Mouse (Mus musculus) kidney, adult 9 months (tissue): ENCODE results near the gene Kri1.
"Not testable (repeated sequence)": the region's sequence is repeated elsewhere in the genome, so short reads cannot be mapped to it uniquely, and the experiment has no call there.

ENCODE experiments used
- DNase-seq: peaks from one replicate; pipeline ENCODE4 v3.0.0; 2022

Kri1 gene

GRCm38 (mm10) chr9:21273520-21274228 lies 14.1 kb downstream of the Kri1 start:
- DNase-seq: no peak

DNA sequence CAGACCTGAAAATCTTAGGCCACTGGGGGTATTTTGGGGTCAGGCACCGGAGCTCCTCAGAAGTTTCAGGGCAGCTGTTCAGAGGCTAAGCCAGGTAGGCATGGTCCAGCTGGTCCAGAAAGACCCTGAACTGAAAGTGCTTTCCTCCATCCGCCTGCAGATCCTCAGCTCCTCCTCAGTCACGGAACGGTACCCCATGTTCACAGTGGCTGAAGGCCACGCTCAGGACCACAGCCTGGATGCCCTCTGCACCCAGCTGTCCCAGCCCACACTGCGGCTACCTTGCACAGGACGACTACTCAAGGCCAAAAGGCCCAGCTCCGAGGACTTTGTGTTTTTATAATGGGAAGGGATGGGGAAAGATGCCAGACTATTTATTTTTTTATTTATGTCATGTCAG lies 14.7 kb downstream of the Kri1 start:
- no peak for DNase-seq

- no peak for DNase-seq
These were observed 15.4 kb downstream of the Kri1 start for GRCm38 (mm10) chr9:21272391-21272790.

DNA sequence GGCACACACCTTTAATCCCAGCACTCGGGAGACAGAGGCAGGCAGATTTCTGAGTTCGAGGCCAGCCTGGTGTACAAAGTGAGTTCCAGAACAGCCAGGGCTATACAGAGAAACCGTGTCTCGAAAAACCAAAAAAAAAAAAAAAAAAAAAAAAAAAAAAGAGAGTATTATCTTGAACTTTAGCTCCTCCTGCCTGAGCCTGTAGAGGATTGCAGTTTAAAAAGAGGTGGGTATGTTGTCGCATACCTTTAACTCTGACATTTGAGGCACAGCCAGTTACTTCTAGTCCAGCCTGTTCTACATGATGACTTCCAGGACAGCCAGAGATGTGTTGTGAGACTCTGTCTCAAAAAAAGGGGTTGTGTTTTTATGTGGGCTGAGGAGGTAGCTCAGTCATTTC lies 18.2 kb downstream of the Kri1 start:
- DNase-seq: not testable (repeated sequence)

DNA sequence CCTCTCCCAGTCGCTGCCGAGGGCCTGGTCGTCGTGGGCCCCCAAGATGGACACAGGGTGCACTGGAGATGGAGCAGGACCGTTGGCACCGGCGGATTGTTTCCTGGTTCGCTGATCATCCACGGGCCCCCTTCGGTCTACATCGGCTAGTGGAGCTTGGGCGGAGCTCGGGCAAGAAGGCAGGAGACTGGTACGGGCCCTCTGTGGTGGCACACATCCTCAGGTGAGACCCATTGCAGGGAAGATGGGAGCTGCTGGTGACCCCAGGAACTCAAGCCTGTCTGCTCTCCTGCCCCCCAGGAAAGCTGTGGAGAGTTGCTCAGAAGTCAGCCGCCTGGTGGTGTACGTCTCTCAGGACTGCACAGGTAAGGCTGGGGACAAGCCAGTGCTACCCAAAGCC lies 19.5 kb downstream of the Kri1 start:
- DNase-seq: no peak

DNA sequence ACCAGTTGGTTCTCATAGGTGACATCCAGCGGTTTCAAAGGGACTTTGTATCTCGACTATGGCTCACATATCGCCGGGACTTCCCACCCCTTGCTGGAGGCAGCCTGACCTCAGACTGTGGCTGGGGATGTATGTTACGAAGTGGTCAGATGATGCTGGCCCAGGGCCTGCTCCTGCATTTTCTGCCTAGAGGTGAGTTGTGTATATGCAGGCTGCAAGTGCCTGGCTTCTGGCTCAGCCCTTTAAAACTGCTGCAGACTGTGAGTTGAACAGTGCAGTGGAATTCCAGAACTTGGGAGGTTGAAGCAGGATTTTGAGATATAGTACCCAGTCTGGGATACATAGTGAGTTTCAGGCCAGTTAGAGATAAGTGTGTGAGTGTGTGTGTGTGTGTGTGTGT lies 20.9 kb downstream of the Kri1 start:
- DNase-seq: no peak

- DNase-seq: peak; percentile 80
These were observed 22.2 kb downstream of the Kri1 start for GRCm38 (mm10) chr9:21265611-21266010.

- DNase-seq: peak; percentile 99
These were observed 22.7 kb downstream of the Kri1 start, which contains the start of gene Atg4d for GRCm38 (mm10) chr9:21265000-21265561. Gene Atg4d, plus strand, starts transcription at chr9:21265293.

DNA sequence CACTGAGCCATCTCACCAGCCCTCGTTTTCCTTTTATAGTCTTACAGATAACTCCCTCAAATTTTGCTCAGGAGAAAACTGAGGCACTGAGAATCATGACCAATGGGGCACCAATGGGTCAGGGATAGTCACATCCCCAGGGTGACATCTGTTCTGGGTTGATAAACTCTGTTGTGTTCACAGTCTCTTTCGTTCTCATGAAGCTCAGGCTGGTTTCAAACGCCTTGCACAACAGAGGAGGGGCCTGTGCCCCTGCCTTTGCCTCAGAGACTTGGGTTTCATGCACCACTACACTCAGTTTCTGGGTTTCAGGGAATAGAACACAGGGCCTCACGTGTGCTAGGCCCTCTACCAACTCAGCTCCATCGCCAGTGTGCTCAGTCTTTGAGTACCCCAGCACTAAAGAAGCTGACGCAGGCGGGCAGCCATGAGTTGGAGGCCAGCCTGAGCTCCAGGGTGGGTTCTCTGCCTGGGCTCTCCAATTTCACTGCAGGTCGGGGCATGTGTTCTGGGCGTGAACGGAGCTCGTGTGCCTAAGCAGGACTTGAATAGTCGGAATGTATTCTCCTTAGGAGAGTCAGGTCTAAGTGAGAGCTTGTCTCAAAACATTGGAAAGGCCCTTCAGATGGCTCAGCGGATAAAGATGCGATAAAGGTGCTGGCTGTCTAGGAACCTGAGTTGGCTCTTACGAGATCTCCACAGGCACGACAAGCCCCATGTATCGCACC lies 23.3 kb downstream of the Kri1 start:
- DNase-seq: no peak

DNA sequence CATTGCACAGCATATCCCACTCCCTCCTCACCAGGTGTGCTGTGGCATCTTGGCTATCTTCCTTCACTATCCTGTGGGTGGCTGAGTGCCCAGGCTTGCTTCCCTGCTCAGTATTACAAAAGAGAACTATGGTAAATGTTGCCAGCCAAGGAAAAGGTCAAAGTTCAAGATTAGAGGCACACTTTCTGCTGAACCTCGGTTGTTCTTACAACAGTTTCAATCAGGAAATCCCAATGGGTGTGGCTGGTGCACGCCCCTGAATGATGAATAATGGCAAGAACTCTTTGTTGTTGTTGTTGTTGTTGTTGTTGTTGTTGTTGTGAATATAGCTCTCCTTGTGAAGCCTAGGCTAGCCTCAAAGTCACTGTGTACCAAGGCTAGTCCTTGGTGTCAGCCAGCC lies 25.9 kb downstream of the Kri1 start:
- DNase-seq: no peak

GRCm38 (mm10) chr9:21260491-21261040 lies 27.2 kb downstream of the Kri1 start:
- DNase-seq: no peak

- not testable (repeated sequence) for DNase-seq
These were observed 31.4 kb downstream of the Kri1 start for GRCm38 (mm10) chr9:21256349-21256748.

- DNase-seq: no peak
These were observed 33.1 kb downstream of the Kri1 start for GRCm38 (mm10) chr9:21254690-21255089.

DNA sequence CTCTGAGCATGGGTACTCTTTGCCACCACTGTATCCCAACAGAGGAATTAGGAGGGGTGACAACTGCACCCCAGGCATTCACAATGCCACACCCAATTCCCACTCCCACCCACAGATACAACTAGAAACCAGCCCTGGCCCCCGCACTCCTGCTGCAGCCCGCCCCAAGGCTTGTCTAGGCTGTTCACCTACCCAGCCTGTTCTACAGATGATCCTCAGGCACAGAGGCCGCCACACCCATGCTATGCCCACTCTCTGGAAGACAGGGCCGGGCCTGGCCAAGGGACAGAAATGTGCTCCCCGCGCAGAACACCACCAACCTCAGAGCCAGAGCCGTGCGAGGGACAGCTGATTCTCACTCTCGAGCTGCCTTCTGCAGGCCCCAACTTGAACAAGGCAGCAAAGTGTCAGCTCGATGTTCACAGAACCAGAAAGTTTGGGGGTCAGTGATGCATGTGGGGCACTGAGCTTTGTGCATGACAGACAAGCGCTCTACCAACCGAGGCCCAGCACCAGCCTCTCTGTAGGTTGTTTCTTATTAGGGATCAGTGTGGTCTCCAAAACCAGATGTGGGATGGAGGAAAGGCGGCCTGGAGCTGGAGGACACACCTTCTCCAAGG lies 36.5 kb downstream of the Kri1 start:
- no peak for DNase-seq

- no peak for DNase-seq
These were observed 37.3 kb downstream of the Kri1 start for GRCm38 (mm10) chr9:21250509-21250908.

- peak; percentile 50 for DNase-seq
These were observed 37.9 kb downstream of the Kri1 start for GRCm38 (mm10) chr9:21249629-21250508.

DNA sequence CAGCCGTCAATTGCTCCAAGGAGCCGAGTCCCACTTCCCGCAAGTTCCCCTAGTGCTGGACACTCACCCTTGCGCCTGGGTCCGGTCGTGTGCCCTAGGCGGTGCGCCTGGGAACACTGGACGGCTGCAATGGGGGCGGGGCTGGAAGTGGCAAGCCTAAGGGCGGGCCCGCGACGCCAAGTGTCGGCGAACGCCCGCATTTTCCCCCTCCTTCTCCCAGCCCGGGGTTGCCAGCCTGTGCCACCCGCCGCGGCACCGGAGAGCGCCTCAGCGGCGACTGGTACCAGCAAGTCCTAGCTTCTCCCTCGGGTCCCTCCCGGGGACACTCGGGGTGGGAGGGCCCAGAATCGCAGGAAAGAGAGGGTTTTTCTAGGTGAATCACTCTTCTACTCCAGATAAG lies 39.4 kb downstream of the Kri1 start, which contains the start of gene S1pr5:
TSS of gene S1pr5 (minus strand) at position 118 of the 400 bp plus-strand sequence.
- DNase-seq: peak; percentile 54

DNA sequence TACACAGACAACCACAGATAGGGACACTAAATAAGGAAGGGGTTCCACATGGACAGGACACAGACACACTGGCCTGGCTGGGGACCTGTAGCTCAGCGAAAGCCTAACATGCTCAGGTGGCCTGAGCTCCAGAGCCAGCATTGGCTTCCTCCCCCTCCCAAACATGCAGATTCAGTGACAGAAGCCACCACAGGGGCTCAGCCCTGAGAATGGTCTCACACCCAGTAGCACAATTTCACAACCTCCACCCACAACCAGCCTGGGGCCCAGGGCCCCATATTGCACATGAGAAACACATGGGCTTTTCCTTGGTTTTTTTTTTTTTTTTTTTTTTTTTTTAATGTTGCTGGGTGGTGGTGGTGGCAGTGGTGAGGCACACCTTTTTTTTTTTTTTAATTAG lies 41.4 kb downstream of the Kri1 start:
- DNase-seq: no peak

- no peak for DNase-seq
These were observed 42.7 kb downstream of the Kri1 start for GRCm38 (mm10) chr9:21245113-21245487.

DNA sequence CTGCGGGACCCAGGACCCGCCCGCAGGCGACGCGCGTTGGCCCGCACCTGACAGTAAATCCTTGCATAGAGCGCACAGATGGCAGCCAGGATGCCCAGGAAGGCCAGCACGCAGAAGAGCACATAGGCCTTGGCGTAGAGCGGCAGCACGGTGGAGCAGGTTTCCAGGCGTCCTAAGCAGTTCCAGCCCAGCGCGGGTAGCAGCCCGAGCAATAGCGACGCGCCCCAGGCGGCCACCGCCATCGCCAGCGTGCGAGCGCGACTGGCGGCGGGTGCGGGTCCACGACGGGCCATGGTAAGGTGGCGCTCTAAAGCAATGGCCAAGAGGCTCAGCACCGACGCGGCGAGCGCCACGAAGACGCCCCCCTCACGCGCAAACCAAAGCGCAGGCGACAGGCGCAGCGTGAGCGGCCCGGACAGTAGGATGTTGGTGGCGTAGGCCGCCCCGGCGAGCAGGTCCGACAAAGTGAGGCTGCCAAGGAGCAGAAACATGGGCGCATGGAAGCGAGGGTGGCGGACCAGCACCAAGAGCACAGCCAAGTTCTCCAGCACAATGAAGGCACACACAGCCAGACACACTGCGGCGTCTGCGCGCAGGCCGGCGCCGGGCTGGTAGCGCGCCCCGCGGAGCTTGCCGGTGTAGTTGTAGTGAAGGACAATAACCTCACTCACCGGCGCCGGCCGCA lies 43.2 kb downstream of the Kri1 start:
- no peak for DNase-seq

GRCm38 (mm10) chr9:21243826-21244427 lies 43.8 kb downstream of the Kri1 start:
- DNase-seq: no peak
